Mouse (Mus musculus) stomach, postnatal 0 days (tissue): ENCODE data around the gene Mettl7a1.

Source experiments
- CTCF ChIP-seq: IDR thresholded peaks from 2 replicates; pipeline ENCODE4 v1.5.1; 2016; ENCODE audit warnings: antibody characterized with exemption, low read depth, mild to moderate bottlenecking, moderate library complexity
- EP300 ChIP-seq: optimal IDR thresholded peaks from 2 replicates; pipeline ENCODE3; 2016; ENCODE audit warnings: antibody characterized with exemption

DNA sequence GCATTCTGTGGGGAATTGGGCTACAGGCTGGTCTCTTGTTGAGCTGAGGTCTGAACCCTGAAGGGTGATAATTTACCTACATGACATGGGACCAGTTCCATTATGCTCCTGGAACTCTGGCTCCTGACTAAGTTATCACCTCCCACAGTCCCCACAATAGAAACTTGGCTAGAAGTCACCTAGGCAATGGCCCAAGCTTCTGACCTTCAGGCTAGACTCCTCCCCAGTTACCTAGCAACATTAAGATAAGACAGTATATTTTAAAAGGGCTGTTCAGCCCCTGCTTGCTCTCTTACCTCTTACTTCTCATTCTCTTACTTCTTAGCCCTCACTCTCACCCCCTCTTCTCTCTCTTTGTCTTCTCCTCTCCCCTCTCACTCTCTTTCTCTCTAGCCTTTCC, 41.5 kb downstream of the Mettl7a1 start:
- TF ChIP-seq CTCF (no peak), EP300 (no peak)
